Mouse (Mus musculus) T-helper 17 cell (primary cell): ENCODE measurements around the gene Slc45a2.

Experiments used
- in situ Hi-C, 2 experiments: fragments of 300-600 bp; cut with MboI, MseI; formaldehyde crosslinking; loops; 1 replicate in 1 of 2; 2 replicates in 1 of 2; pipeline ENCODE4 v1.15.1; 2025; ENCODE audit warnings: high pct_unique_total_duplicates in 2 of 2

Slc45a2 gene

GRCm38 (mm10) chr15:11064558-11065411 is 64.3 kb downstream of the Slc45a2 start, which contains the start of gene Adamts12:
Gene Adamts12 (plus strand): TSS chr15:11064790.
- in situ Hi-C loops, result no loop called here

- in situ Hi-C loops, result no loop called here
These were observed 65.1 kb downstream of the Slc45a2 start for GRCm38 (mm10) chr15:11065528-11066171.

- in situ Hi-C loops, result no loop called here
These were observed 65.8 kb downstream of the Slc45a2 start for GRCm38 (mm10) chr15:11066299-11066698.

GRCm38 (mm10) chr15:11067891-11068290 is 67.4 kb downstream of the Slc45a2 start:
- in situ Hi-C loops, result no loop called here

- in situ Hi-C loops, result no loop called here
These were observed 75.3 kb downstream of the Slc45a2 start for GRCm38 (mm10) chr15:11075726-11076361.
